ENCODE assay signal across 14 mouse cellular contexts in genomic region chr5:111378126-111378993, GRCm38 (mm10). TPM values are rescaled to one million over a fixed set of nuclear protein-coding genes. Genes with fewer than 3 reads are reported as not detected.
DNase-seq lines count a peak whose midpoint lies in the region; ATAC-seq and TF ChIP-seq lines count a peak whose summit lies in the region.
"Had no signal": no experiment of that assay in that cellular context is flagged by ENCODE, and none has a peak within 500 bp of the region (broad histone marks: within the 10 kb centered on the region; RNA-seq: fewer than 3 reads in every experiment).

No protein-coding gene starts in this region.

- H3K9ac ChIP-seq in liver, embryonic 13.5 days = no peak overlapping the region
- no peak overlapping the region for H3K9ac ChIP-seq in liver, embryonic 11.5 days (ENCODE audit: low read depth, low read length)
- H3K9ac ChIP-seq in liver, postnatal 0 days (replicated peaks) = no peak overlapping the region

- H3K4me3 ChIP-seq in heart, embryonic 10.5 days = no peak overlapping the region
- H3K4me3 ChIP-seq in liver, embryonic 13.5 days (replicated peaks) = no peak overlapping the region
- no peak overlapping the region for H3K4me3 ChIP-seq in liver, embryonic 11.5 days (ENCODE audit: low read depth, low read length)
- no peak overlapping the region for H3K4me3 ChIP-seq in embryonic facial prominence, embryonic 10.5 days
- no peak overlapping the region for H3K4me3 ChIP-seq in liver, postnatal 0 days (ENCODE audit: low read depth, low read length)

- H3K4me2 ChIP-seq in liver, embryonic 13.5 days = no peak overlapping the region
- H3K4me2 ChIP-seq in liver, embryonic 11.5 days = no peak overlapping the region
- no peak overlapping the region for H3K4me2 ChIP-seq in liver, postnatal 0 days (ENCODE audit: low read depth, low read length)

- peaks cover 90% of the 10 kb centered on the region for H3K36me3 ChIP-seq in heart, embryonic 10.5 days
- H3K36me3 ChIP-seq in liver, embryonic 13.5 days = peaks cover 94% of the 10 kb centered on the region
- H3K36me3 ChIP-seq in liver, embryonic 11.5 days (ENCODE audit: control insufficient read depth, insufficient read depth, low read length) = peaks cover 39% of the 10 kb centered on the region
- peaks cover 93% of the 10 kb centered on the region for H3K36me3 ChIP-seq in embryonic facial prominence, embryonic 10.5 days (replicated peaks)
- peaks cover 67% of the 10 kb centered on the region for H3K36me3 ChIP-seq in liver, postnatal 0 days (replicated peaks; ENCODE audit: insufficient read depth, low read length)

- peak; percentile 94 for DNase-seq in heart, adult 11 months
- no peak for DNase-seq in heart, embryonic 10.5 days (ENCODE audit: low spot score)
- no peak for DNase-seq in liver, embryonic 13.5 days
- DNase-seq in liver, embryonic 11.5 days (ENCODE audit: low spot score) = no peak
- no peak for DNase-seq in embryonic facial prominence, embryonic 10.5 days (ENCODE audit: low spot score)
- no peak for DNase-seq in liver, postnatal 0 days
- DNase-seq in left cerebral cortex, postnatal 4 days = no peak
- DNase-seq: cerebellum, adult 9-11 months; layer of hippocampus, adult 9-11 months; thymus, postnatal 25 days had no signal

- H3K27ac ChIP-seq in heart, embryonic 10.5 days = no peak overlapping the region
- no peak overlapping the region for H3K27ac ChIP-seq in liver, embryonic 13.5 days
- no peak overlapping the region for H3K27ac ChIP-seq in liver, embryonic 11.5 days (ENCODE audit: low read depth, low read length)
- peak overlapping the region; percentile 30; the same call in 1 of the 2 replicates for H3K27ac ChIP-seq in embryonic facial prominence, embryonic 10.5 days (replicated peaks)
- H3K27ac ChIP-seq in liver, postnatal 0 days (ENCODE audit: low read depth) = no peak overlapping the region
- H3K27ac ChIP-seq: macrophage had no signal

- intact Hi-C loops in left cerebral cortex, postnatal 4 days (cut with DNase I) = no loop called here

- no peaks in the 10 kb centered on the region for H3K27me3 ChIP-seq in heart, embryonic 10.5 days (ENCODE audit: insufficient read depth, poor library complexity, severe bottlenecking)
- no peaks in the 10 kb centered on the region for H3K27me3 ChIP-seq in liver, embryonic 13.5 days
- no peaks in the 10 kb centered on the region for H3K27me3 ChIP-seq in liver, embryonic 11.5 days (replicated peaks; ENCODE audit: control insufficient read depth, insufficient read depth, low read length)
- no peaks in the 10 kb centered on the region for H3K27me3 ChIP-seq in embryonic facial prominence, embryonic 10.5 days (replicated peaks; ENCODE audit: low read depth, poor library complexity, severe bottlenecking)
- H3K27me3 ChIP-seq in liver, postnatal 0 days (ENCODE audit: insufficient read depth, low read length) = no peaks in the 10 kb centered on the region

- WGBS in heart, embryonic 10.5 days = 76% methylated on average over 7 of the region's 7 CpGs
- WGBS in liver, embryonic 13.5 days (ENCODE audit: insufficient replicate concordance) = 72% methylated on average over 7 of the region's 7 CpGs
- WGBS in liver, embryonic 11.5 days = 75% methylated on average over 7 of the region's 7 CpGs
- 69% methylated on average over 7 of the region's 7 CpGs for WGBS in embryonic facial prominence, embryonic 10.5 days
- 75% methylated on average over 7 of the region's 7 CpGs for WGBS in liver, postnatal 0 days (ENCODE audit: insufficient replicate concordance)

- TF ChIP-seq CTCF in liver, postnatal 0 days (IDR thresholded peaks at IDR 0.05; ENCODE audit: low read depth) = 0 out of 2 replicates have a peak, but pooled peaks have one; percentile 23

- peak; percentile 41; the same call in 1 of the 2 replicates for ATAC-seq in liver, embryonic 13.5 days (ENCODE audit: low read depth)
- ATAC-seq in liver, embryonic 11.5 days (replicated peaks; ENCODE audit: low FRiP score) = no peak
- peak; percentile 45; the same call in 1 of the 2 replicates for ATAC-seq in liver, postnatal 0 days
- no peak for ATAC-seq in cerebellum, adult (ENCODE audit: insufficient number of reproducible peaks, low FRiP score, low TSS enrichment)
- ATAC-seq: activated CD4-positive, CD25-positive, alpha-beta regulatory T cell, adult 4 months; forebrain, embryonic 16.5 days had no signal

- no peaks in the 10 kb centered on the region for H3K4me1 ChIP-seq in heart, embryonic 10.5 days
- no peaks in the 10 kb centered on the region for H3K4me1 ChIP-seq in liver, embryonic 13.5 days (replicated peaks)
- H3K4me1 ChIP-seq in liver, embryonic 11.5 days (replicated peaks; ENCODE audit: control insufficient read depth, insufficient read depth, low read length) = 0 out of 2 replicates have a peak, but pooled peaks cover 2% of the 10 kb centered on the region
- H3K4me1 ChIP-seq in embryonic facial prominence, embryonic 10.5 days = peaks cover 38% of the 10 kb centered on the region
- H3K4me1 ChIP-seq in liver, postnatal 0 days (ENCODE audit: insufficient read depth) = 0 out of 2 replicates have a peak, but pooled peaks cover 4% of the 10 kb centered on the region

- no peaks in the 10 kb centered on the region for H3K9me3 ChIP-seq in heart, embryonic 10.5 days
- H3K9me3 ChIP-seq in liver, embryonic 13.5 days (replicated peaks) = no peaks in the 10 kb centered on the region
- H3K9me3 ChIP-seq in liver, embryonic 11.5 days (ENCODE audit: control insufficient read depth, low read length) = no peaks in the 10 kb centered on the region
- H3K9me3 ChIP-seq in embryonic facial prominence, embryonic 10.5 days = no peaks in the 10 kb centered on the region
- no peaks in the 10 kb centered on the region for H3K9me3 ChIP-seq in liver, postnatal 0 days (ENCODE audit: low read length)

- TF ChIP-seq EP300 in liver, postnatal 0 days (IDR thresholded peaks at IDR 0.05; ENCODE audit: low read depth) = no peak

RNA-seq across cellular contexts. Expression of gene Mn1, which starts 38.8 kb away (rescaled TPM):
- polyA plus RNA-seq in heart, embryonic 10.5 days (2016; fragmentation: Nextera tagmentation; extraction: Ambion mirVana) = 6.4 and 7.7 TPM in 2 replicates
- polyA plus RNA-seq in liver, embryonic 13.5 days (2015; fragmentation: Nextera tagmentation; extraction: Ambion mirVana) = 1.5 and 1.6 TPM in 2 replicates
- polyA plus RNA-seq in liver, embryonic 11.5 days (2014; fragmentation: Nextera tagmentation; extraction: Ambion mirVana) = 5.2 and 5.3 TPM in 2 replicates
- 44.3 and 49.5 TPM in 2 replicates for polyA plus RNA-seq in embryonic facial prominence, embryonic 10.5 days (2016; fragmentation: Nextera tagmentation; extraction: Ambion mirVana)
- polyA plus RNA-seq in liver, postnatal 0 days (2015; fragmentation: Nextera tagmentation; extraction: Ambion mirVana) = 1.00 and 1.4 TPM in 2 replicates
- total RNA-seq in left cerebral cortex, postnatal 4 days (2021) = 100 to 1,000 TPM; 129 to 135 TPM
- polyA plus RNA-seq: activated CD4-positive, CD25-positive, alpha-beta regulatory T cell, adult 4 months; macrophage had no signal

RNA-seq across cellular contexts. Expression of gene Pitpnb, which starts 47.8 kb away (rescaled TPM):
- polyA plus RNA-seq in heart, embryonic 10.5 days (2016; fragmentation: Nextera tagmentation; extraction: Ambion mirVana) = 93.7 and 105 TPM in 2 replicates
- 41.1 and 51.0 TPM in 2 replicates for polyA plus RNA-seq in liver, embryonic 13.5 days (2015; fragmentation: Nextera tagmentation; extraction: Ambion mirVana)
- polyA plus RNA-seq in liver, embryonic 11.5 days (2014; fragmentation: Nextera tagmentation; extraction: Ambion mirVana) = 81.0 and 85.3 TPM in 2 replicates
- 127 and 133 TPM in 2 replicates for polyA plus RNA-seq in embryonic facial prominence, embryonic 10.5 days (2016; fragmentation: Nextera tagmentation; extraction: Ambion mirVana)
- 37.6 and 40.2 TPM in 2 replicates for polyA plus RNA-seq in liver, postnatal 0 days (2015; fragmentation: Nextera tagmentation; extraction: Ambion mirVana)
- total RNA-seq in left cerebral cortex, postnatal 4 days (2021) = 10 to 100 TPM; 79.3 to 84.0 TPM

Comparison
In these comparisons a context has a peak if more than half of its experiments do, and no peak if none do; other contexts are left out.
1. ATAC-seq: peak in liver, embryonic 13.5 days (single experiment) and liver, postnatal 0 days (single experiment); none in liver, embryonic 11.5 days (single experiment) and cerebellum, adult (single experiment).